Mouse (Mus musculus) 3134 (cell line): ENCODE data around the gene Vbp1.

Source experiments
- DNase-seq: peaks from one replicate; pipeline ENCODE4 v3.0.0-alpha.2; 2011; ENCODE audit warnings: low spot score; ENCODE audit not compliant: insufficient read length; ENCODE audit errors: extremely low read depth

The Vbp1 gene

DNA sequence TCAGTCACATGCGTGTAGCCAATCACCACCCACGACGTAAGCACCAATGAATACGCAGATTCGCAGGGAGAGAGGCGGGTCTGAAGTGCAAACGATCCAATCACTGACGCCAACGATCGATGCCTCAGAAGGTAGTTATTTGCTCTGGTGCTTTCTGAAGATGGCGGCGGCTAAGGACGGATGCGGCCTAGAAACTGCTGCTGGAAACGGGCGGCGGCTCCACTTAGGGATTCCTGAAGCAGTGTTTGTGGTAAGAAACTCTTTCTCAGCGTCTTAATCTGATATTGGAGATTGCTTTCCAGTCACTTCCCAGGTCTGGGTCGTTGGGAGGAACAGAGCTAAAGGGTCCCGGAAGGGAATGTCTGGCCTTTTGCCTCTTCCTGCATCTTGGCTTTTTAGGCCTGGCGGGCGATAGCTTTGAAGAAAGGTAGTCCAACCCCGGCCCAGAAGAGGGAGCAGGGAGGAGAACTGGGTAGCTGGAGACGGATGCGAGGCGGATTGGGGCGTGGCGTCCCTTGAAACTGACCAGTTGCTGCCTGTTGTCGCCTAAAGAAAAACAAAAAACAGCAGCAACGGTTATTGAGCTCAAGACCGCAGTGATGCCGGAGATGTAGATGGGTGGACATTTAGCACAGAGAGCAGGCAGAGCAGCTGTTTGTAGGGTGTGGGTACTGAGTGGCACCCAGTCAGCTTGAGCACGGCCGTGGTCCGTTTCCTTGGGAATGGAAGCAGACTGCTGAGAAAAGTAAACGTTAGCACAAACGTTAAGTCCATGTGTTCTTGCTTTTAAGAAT is at the start of gene Vbp1:
Gene Vbp1 (plus strand): TSS at position 121 of the 794 bp plus-strand sequence.
- DNase-seq = peak; percentile 84

DNA sequence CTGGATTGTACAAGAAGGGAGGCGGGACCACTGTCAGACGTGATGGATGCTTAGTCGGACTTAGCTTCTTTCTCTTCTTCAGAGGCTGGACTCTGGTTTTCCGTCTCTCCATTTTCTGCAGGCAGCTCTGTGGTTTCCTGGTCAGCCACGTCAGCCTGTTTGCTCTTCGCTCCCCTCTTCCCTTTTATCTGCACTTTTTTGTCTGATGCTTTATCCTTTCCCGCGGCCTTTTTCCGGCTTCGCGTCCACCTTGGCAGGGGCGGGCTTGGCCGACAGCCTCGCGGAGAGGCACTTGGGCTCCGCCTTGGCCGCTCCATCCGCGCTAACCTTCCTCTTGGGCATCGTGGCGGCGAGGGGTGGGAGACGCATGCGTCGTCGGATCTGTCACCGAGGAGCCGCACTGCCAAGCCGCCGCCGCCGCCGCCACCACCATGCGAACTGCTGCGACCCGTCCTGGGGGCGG is 38.9 kb upstream of the Vbp1 start:
- peak; percentile 74 for DNase-seq

DNA sequence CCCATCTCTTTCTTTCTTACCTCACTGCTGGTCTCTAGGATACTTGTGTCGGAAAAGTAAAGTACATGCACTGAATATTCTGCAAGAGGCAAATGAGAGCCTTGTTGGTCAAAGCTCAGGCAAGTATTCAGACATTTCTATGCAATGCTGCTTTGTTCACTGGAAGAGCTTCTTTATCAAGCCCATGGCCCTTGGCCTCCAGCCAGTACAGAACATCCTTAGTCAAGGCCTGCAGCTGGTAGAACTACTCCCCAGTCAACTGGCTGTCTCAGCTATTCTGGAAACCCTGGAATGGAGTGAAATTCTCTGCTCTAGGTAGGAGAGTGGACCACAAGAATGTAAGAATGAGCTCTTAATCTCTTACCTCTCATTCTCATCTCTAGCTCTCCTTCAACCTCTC is 24.2 kb upstream of the Vbp1 start:
- no peak for DNase-seq

DNA sequence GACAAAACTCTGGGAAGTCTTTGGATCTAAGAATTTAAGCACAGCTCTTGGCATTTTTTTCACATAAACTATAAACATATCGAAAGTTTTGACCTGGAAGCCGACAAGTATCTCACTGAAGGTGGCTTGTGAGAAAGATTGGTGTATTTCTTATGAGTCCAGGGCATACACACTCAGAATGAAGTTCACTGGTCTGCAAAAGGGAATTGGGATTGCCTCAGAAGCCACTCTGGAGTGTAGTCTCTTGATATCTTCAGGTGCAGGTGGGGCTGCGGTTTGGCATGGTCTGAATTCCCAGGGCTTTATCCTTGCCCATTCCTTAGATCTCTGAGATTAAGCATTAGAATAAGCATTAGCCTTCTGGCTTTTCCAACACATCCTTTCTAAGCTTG is 316 bp upstream of the Vbp1 start:
- no peak for DNase-seq

DNA sequence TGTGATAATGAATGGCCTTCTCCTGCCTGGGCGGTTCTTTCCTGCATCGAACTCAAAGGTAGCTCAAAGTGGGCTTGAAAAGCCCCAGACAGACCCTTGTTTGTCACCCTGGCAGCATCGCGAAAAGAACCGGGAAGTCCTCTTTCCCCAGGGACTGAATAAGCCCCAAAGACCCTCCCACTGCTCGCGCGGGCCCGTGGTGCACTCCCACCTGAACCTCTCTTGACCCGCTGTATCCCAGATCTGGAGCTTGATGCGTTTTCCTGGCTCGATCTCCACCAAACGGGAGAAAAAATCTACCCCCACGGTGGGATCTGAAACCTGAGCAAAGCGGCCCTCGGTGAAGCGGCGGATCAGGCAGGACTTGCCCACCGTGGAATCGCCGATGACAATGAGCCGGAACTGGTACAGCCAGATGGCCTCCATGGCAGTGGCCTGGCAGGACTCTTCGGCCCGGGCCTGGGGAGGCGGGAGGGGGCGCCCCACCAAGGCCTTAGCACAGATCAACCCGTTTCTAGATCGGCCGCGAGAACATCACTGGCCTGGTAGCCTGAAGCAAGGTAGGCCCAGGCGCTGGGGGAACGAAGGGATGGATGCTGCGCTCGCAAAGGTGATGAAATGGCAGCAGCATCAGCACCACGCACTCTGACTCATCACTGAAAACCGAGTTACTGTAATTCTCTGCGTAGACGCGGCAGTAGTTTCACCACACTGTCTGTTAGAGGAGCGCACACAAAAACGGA is 63.7 kb downstream of the Vbp1 start, which contains the start of gene Rab39b:
Gene Rab39b (minus strand): TSS at position 650 of the 743 bp plus-strand sequence.
- peak; percentile 1 for DNase-seq

DNA sequence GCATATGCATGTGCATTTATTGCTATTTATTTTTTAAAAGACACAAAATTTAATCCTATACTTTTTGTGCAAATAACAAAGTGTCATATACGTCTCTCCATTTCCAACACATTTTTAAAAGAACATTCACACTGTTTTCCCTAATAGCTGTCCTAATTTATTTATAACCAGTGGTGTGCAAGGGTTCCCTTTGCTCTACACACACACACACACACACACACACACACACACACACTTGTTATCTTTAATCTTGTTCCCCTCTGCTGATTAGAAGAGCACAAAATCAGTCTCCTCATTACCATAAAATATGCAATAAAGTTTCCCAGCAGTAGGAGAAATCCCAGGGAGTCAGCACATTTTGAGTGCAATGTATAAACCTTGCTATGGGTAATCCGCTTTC is 64.4 kb downstream of the Vbp1 start:
- DNase-seq = no peak
